In genomic region chr2:33754317-33754633, GRCm38 (mm10) we compare ENCODE assay signal across 8 mouse cellular contexts.
DNase-seq lines count a peak whose midpoint lies in the region; ATAC-seq and TF ChIP-seq lines count a peak whose summit lies in the region.

No protein-coding gene starts in this region.

- peaks cover 45% of the 10 kb centered on the region for H3K4me1 ChIP-seq in heart, embryonic 10.5 days
- H3K4me1 ChIP-seq in neural tube, embryonic 12.5 days, result peaks cover 34% of the 10 kb centered on the region
- peaks cover 18% of the 10 kb centered on the region for H3K4me1 ChIP-seq in liver, postnatal 0 days (ENCODE audit: insufficient read depth)

- 0 out of 2 replicates have a peak, but pooled peaks cover 7% of the 10 kb centered on the region for H3K27me3 ChIP-seq in heart, embryonic 10.5 days (ENCODE audit: insufficient read depth, poor library complexity, severe bottlenecking)
- no peaks in the 10 kb centered on the region for H3K27me3 ChIP-seq in neural tube, embryonic 12.5 days (replicated peaks)
- no peaks in the 10 kb centered on the region for H3K27me3 ChIP-seq in liver, postnatal 0 days (ENCODE audit: insufficient read depth, low read length)

- no peak for TF ChIP-seq CTCF in liver, postnatal 0 days (IDR thresholded peaks at IDR 0.05; ENCODE audit: low read depth)

- ATAC-seq in neural tube, embryonic 12.5 days (ENCODE audit: low FRiP score, low read depth), result 0 out of 2 replicates have a peak, but pooled peaks have one; percentile 12
- ATAC-seq in liver, postnatal 0 days, result no peak

- H3K9ac ChIP-seq in neural tube, embryonic 12.5 days, result no peak overlapping the region
- H3K9ac ChIP-seq in liver, postnatal 0 days (replicated peaks), result no peak overlapping the region

- 83% methylated on average over 3 of the region's 3 CpGs for WGBS in heart, embryonic 10.5 days
- 80% methylated on average over 3 of the region's 3 CpGs for WGBS in neural tube, embryonic 12.5 days
- 85% methylated on average over 3 of the region's 3 CpGs for whole genome bisulfite sequencing in liver, postnatal 0 days (ENCODE audit: insufficient replicate concordance)

- peaks cover 4% of the 10 kb centered on the region; the same call in 1 of the 2 replicates for H3K36me3 ChIP-seq in heart, embryonic 10.5 days
- peaks cover 20% of the 10 kb centered on the region for H3K36me3 ChIP-seq in neural tube, embryonic 12.5 days
- peaks cover 6% of the 10 kb centered on the region for H3K36me3 ChIP-seq in liver, postnatal 0 days (replicated peaks; ENCODE audit: insufficient read depth, low read length)

- peak overlapping the region; percentile 80 for H3K27ac ChIP-seq in heart, embryonic 10.5 days
- H3K27ac ChIP-seq in neural tube, embryonic 12.5 days, result no peak overlapping the region
- H3K27ac ChIP-seq in liver, postnatal 0 days (ENCODE audit: low read depth), result 0 out of 2 replicates have a peak overlapping the region, but pooled peaks have one; percentile 6

- H3K4me2 ChIP-seq in neural tube, embryonic 12.5 days (replicated peaks), result no peak overlapping the region
- H3K4me2 ChIP-seq in liver, postnatal 0 days (ENCODE audit: low read depth, low read length), result no peak overlapping the region

- no peaks in the 10 kb centered on the region for H3K9me3 ChIP-seq in heart, embryonic 10.5 days
- H3K9me3 ChIP-seq in neural tube, embryonic 12.5 days, result no peaks in the 10 kb centered on the region
- no peaks in the 10 kb centered on the region for H3K9me3 ChIP-seq in liver, postnatal 0 days (ENCODE audit: low read length)

- no peak for TF ChIP-seq EP300 in liver, postnatal 0 days (IDR thresholded peaks at IDR 0.05; ENCODE audit: low read depth)

- DNase-seq in heart, embryonic 10.5 days (ENCODE audit: low spot score), result no peak
- DNase-seq in heart, adult 11 months, result no peak
- no peak for DNase-seq in neural tube, embryonic 10.5 days (ENCODE audit: extremely low spot score, low spot score)
- no peak for DNase-seq in liver, postnatal 0 days
- DNase-seq in Muller cell, postnatal 12 days (ENCODE audit: inconsistent ontology term), result no peak
- DNase-seq in yolk sac, embryonic 10.5 days (ENCODE audit: low spot score), result no peak
- no peak for DNase-seq in ovary, postnatal 36 days (ENCODE audit: low spot score)

- no peak overlapping the region for H3K4me3 ChIP-seq in heart, embryonic 10.5 days
- no peak overlapping the region for H3K4me3 ChIP-seq in neural tube, embryonic 12.5 days
- H3K4me3 ChIP-seq in liver, postnatal 0 days (ENCODE audit: low read depth, low read length), result no peak overlapping the region
